Mouse (Mus musculus): Measurements from ENCODE around the gene Grk3. TPM values are rescaled to one million over a fixed set of nuclear protein-coding genes. Genes with fewer than 3 reads are reported as not detected.

Gene Grk3
- polyA plus RNA-seq, 1 experiment from 2014 or later, result 18.2 TPM

DNA sequence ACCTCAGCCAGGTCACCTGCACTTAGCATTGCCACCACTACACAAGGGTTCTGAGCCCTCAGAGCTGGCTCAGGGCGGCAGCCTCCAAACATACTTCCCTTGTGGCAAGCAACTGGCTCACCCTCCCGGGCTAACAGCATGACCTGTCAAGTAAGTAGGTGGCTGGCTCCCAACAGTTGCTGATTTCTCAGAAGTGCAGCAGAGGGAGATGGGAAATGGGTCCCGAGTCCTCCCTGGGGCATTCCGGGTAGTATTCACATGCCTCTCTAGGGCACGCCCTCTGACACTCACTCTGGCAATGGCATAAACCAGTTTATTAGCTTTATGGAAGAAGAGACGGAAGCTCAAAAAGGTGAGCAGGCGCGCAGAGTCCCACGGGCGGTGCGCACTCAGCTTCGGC, 74.6 kb downstream of the Grk3 start:
- Histone ChIP-seq H3K27ac (ENCODE audit: low read length) (no peak overlapping the region), H3K9ac (replicated peaks; ENCODE audit: low read depth, low read length) (no peak overlapping the region), H3K4me1 (ENCODE audit: control insufficient read depth, insufficient read depth, low read length) (no peaks in the 10 kb centered on the region), H3K4me3 (ENCODE audit: low read depth, low read length) (no peak overlapping the region), H3K27me3 (ENCODE audit: control insufficient read depth, insufficient read depth, low read length) (no peaks in the 10 kb centered on the region), H3K4me2 (replicated peaks; ENCODE audit: low read depth, low read length) (no peak overlapping the region), H3K36me3 (ENCODE audit: control insufficient read depth, insufficient read depth, low read length) (no peaks in the 10 kb centered on the region; the same call in 1 of the 2 replicates), H3K9me3 (ENCODE audit: control insufficient read depth, low read depth, low read length) (no peaks in the 10 kb centered on the region)
- WGBS, result 90% methylated on average over 12 of the region's 12 CpGs
- no peak for ATAC-seq (ENCODE audit: insufficient number of reproducible peaks, insufficient read depth, low FRiP score, low read depth)

DNA sequence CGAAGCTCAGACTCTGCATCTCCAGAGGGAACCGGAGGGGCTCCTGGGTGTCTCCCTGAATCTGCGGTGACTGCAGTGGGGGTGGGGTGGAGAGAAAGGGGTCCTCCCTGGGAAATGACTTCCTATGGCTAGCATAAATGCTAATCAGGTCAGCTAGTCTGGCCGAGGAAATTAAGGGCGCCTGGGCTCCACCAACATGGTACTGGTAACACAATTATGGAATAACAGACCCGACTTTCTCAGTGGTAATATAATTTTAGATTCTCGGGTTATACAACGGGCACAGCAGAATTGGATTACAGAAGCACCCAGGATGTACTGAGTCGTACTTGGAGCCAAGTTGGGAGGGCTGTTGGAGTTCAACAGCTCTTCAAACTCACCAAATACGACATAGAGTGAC, 79.0 kb downstream of the Grk3 start:
- Histone ChIP-seq H3K4me2 (replicated peaks; ENCODE audit: low read depth, low read length) (no peak overlapping the region), H3K27ac (ENCODE audit: low read length) (no peak overlapping the region), H3K27me3 (ENCODE audit: control insufficient read depth, insufficient read depth, low read length) (no peaks in the 10 kb centered on the region), H3K4me1 (ENCODE audit: control insufficient read depth, insufficient read depth, low read length) (0 out of 2 replicates have a peak, but pooled peaks cover 3% of the 10 kb centered on the region), H3K9me3 (ENCODE audit: control insufficient read depth, low read depth, low read length) (no peaks in the 10 kb centered on the region), H3K4me3 (ENCODE audit: low read depth, low read length) (no peak overlapping the region), H3K36me3 (ENCODE audit: control insufficient read depth, insufficient read depth, low read length) (no peaks in the 10 kb centered on the region; the same call in 1 of the 2 replicates), H3K9ac (replicated peaks; ENCODE audit: low read depth, low read length) (no peak overlapping the region)
- WGBS, result 80% methylated on average over 10 of the region's 10 CpGs
- no peak for ATAC-seq (ENCODE audit: insufficient number of reproducible peaks, insufficient read depth, low FRiP score, low read depth)

DNA sequence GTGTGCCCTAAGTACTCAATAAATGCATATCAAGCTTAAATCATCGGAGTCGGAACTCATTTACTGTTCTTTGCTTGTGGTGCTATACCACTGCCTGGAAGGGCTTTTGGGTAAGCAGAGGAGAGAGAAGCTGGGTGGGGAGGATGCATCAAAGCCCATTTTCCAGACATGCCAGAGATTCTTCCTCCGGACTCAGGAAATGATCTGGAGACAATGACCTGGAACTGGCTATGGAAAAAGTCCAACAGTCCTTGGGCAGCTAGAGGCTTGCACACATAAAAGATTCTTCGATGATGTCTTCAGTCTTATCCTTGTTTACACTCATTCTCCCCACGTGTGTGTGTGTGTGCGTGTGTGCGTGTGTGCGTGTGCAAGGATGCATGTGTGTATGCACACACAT, 80.2 kb downstream of the Grk3 start:
- 93% methylated on average over 8 of the region's 8 CpGs for WGBS
- no peak overlapping the region for H3K9ac ChIP-seq (replicated peaks; ENCODE audit: low read depth, low read length)
- H3K9me3 ChIP-seq (ENCODE audit: control insufficient read depth, low read depth, low read length), result no peaks in the 10 kb centered on the region
- no peak for ATAC-seq (ENCODE audit: insufficient number of reproducible peaks, insufficient read depth, low FRiP score, low read depth)
- H3K4me3 ChIP-seq (ENCODE audit: low read depth, low read length), result no peak overlapping the region
- H3K36me3 ChIP-seq (ENCODE audit: control insufficient read depth, insufficient read depth, low read length), result no peaks in the 10 kb centered on the region; the same call in 1 of the 2 replicates
- H3K27me3 ChIP-seq (ENCODE audit: control insufficient read depth, insufficient read depth, low read length), result no peaks in the 10 kb centered on the region
- H3K4me2 ChIP-seq (replicated peaks; ENCODE audit: low read depth, low read length), result no peak overlapping the region
- H3K4me1 ChIP-seq (ENCODE audit: control insufficient read depth, insufficient read depth, low read length), result 0 out of 2 replicates have a peak, but pooled peaks cover 3% of the 10 kb centered on the region
- no peak overlapping the region for H3K27ac ChIP-seq (ENCODE audit: low read length)

DNA sequence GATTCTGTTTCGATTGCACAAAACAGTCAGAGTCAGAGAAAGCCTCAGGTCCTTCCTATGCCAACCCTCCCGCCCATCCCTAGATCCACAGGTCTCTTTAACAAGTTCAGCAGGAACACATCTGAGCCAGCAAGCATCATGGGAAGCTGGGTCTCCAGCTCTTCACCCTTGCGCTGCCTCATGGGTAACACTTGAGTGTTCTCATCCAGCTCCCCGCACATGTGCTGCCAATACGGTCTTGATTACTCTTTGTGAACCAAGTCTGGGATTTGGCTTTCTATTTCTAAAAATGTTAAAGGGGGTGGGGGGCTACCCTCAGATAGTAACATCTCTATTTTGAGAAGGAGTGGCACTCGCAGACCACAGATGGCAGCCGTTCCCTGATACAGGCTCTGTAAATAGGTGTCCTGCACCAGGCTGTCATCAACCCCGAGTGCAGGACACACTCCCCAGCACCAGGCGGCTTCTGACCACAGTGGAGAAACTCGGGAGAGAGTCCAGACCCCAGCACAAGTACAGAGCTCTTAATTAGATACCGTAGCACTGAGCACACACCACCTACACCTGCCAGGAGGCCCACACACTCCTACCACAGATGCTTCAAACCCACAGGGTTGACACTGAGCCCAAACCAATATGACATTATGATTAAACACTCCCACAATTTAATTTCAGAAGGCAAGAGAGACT, 82.6 kb downstream of the Grk3 start:
- Histone ChIP-seq H3K9me3 (ENCODE audit: control insufficient read depth, low read depth, low read length) (no peaks in the 10 kb centered on the region), H3K4me1 (ENCODE audit: control insufficient read depth, insufficient read depth, low read length) (peaks cover 10% of the 10 kb centered on the region; the same call in 1 of the 2 replicates), H3K36me3 (ENCODE audit: control insufficient read depth, insufficient read depth, low read length) (no peaks in the 10 kb centered on the region; the same call in 1 of the 2 replicates), H3K4me2 (replicated peaks; ENCODE audit: low read depth, low read length) (no peak overlapping the region), H3K27ac (ENCODE audit: low read length) (no peak overlapping the region), H3K4me3 (ENCODE audit: low read depth, low read length) (no peak overlapping the region), H3K9ac (replicated peaks; ENCODE audit: low read depth, low read length) (no peak overlapping the region), H3K27me3 (ENCODE audit: control insufficient read depth, insufficient read depth, low read length) (no peaks in the 10 kb centered on the region)
- no peak for ATAC-seq (ENCODE audit: insufficient number of reproducible peaks, insufficient read depth, low FRiP score, low read depth)
- WGBS, result 78% methylated on average over 11 of the region's 11 CpGs

DNA sequence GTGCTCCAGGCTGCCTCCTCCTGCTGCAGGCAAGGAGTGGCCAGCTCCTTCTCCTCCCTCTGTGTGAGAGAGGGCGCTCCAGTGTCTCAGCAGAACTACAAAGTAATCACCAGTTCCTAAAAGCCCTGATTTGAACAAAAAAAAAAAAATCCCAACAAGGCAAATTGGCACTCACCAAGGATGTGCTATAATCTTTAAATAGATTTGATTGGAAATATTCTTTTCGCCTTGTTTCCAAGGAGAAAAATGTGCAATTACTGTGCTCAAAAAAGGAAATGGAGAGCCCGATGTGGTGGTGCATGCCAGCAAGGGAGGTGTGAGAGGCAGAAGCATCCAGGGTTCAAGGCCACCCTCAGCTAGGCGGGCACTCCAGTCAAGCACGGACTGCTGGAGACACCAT, 83.7 kb downstream of the Grk3 start:
- WGBS, result 91% methylated on average over 5 of the region's 5 CpGs
- H3K4me2 ChIP-seq (replicated peaks; ENCODE audit: low read depth, low read length), result no peak overlapping the region
- no peak for ATAC-seq (ENCODE audit: insufficient number of reproducible peaks, insufficient read depth, low FRiP score, low read depth)
- peaks cover 16% of the 10 kb centered on the region; the same call in 1 of the 2 replicates for H3K4me1 ChIP-seq (ENCODE audit: control insufficient read depth, insufficient read depth, low read length)
- H3K9me3 ChIP-seq (ENCODE audit: control insufficient read depth, low read depth, low read length), result no peaks in the 10 kb centered on the region
- H3K4me3 ChIP-seq (ENCODE audit: low read depth, low read length), result no peak overlapping the region
- H3K27ac ChIP-seq (ENCODE audit: low read length), result no peak overlapping the region
- H3K9ac ChIP-seq (replicated peaks; ENCODE audit: low read depth, low read length), result no peak overlapping the region
- H3K27me3 ChIP-seq (ENCODE audit: control insufficient read depth, insufficient read depth, low read length), result no peaks in the 10 kb centered on the region
- H3K36me3 ChIP-seq (ENCODE audit: control insufficient read depth, insufficient read depth, low read length), result no peaks in the 10 kb centered on the region; the same call in 1 of the 2 replicates

DNA sequence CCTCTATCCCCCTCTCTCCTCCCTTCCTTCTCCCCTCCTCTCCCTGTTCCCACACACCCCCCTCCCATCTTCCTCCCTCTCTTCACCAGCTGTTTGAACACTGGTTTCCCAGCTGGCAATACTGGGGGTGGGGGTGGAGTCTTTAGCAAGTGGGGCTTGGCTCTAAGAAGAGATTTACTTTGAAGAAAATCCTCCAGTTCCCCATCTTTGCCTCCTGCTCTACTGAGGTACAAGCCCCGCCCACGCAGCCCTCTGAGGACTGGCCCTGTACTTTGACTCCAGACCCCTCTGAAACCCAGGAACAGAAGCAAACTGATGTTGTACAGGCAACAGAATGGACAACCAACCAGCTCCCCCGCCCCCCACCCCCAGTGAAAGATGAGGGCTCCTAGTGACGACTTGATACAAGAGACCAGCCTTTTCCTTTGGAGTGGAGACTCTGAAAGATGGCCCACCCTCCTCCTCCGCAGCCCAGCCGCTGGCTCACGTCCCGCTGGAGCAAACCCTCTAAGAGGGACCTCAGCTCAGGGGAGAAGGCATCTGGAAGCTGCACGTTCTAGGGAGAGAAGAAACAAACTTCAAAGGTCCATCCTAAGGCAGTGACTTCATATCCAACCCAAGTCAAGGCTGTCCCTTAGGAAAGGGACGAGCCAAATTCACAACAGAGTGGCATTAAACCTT, 87.2 kb downstream of the Grk3 start:
- Histone ChIP-seq H3K9me3 (ENCODE audit: control insufficient read depth, low read depth, low read length) (no peaks in the 10 kb centered on the region), H3K9ac (replicated peaks; ENCODE audit: low read depth, low read length) (no peak overlapping the region), H3K4me3 (ENCODE audit: low read depth, low read length) (no peak overlapping the region), H3K4me1 (ENCODE audit: control insufficient read depth, insufficient read depth, low read length) (peaks cover 13% of the 10 kb centered on the region; the same call in 1 of the 2 replicates), H3K4me2 (replicated peaks; ENCODE audit: low read depth, low read length) (no peak overlapping the region), H3K27me3 (ENCODE audit: control insufficient read depth, insufficient read depth, low read length) (no peaks in the 10 kb centered on the region), H3K36me3 (ENCODE audit: control insufficient read depth, insufficient read depth, low read length) (no peaks in the 10 kb centered on the region; the same call in 1 of the 2 replicates), H3K27ac (ENCODE audit: low read length) (peak overlapping the region; percentile 69; the same call in 1 of the 2 replicates)
- WGBS, result 26% methylated on average over 10 of the region's 10 CpGs
- peak; percentile 64 for ATAC-seq (ENCODE audit: insufficient number of reproducible peaks, insufficient read depth, low FRiP score, low read depth)

DNA sequence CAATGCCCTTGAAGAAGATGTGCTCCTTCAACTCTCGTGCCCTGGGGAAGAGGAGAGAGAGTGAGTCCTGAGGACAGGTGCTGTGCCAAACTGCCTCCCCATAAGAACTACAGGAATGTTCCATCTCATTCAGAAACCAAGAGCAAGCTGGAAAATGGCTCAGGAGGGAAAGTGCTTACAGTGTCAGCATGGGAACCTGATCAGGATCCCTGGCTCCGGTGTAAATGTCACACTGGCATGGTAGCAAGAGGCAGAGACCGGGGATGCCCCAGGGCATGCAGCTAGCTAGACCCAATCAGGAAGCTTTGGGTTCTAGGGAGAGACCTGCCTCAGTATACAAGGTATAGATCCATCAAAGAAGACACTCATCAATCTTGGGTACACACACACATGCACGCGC, 90.2 kb downstream of the Grk3 start:
- no peak for ATAC-seq (ENCODE audit: insufficient number of reproducible peaks, insufficient read depth, low FRiP score, low read depth)
- Histone ChIP-seq H3K4me3 (ENCODE audit: low read depth, low read length) (no peak overlapping the region), H3K9ac (replicated peaks; ENCODE audit: low read depth, low read length) (no peak overlapping the region), H3K9me3 (ENCODE audit: control insufficient read depth, low read depth, low read length) (no peaks in the 10 kb centered on the region), H3K27ac (ENCODE audit: low read length) (no peak overlapping the region), H3K27me3 (ENCODE audit: control insufficient read depth, insufficient read depth, low read length) (no peaks in the 10 kb centered on the region), H3K4me2 (replicated peaks; ENCODE audit: low read depth, low read length) (no peak overlapping the region), H3K4me1 (ENCODE audit: control insufficient read depth, insufficient read depth, low read length) (peaks cover 13% of the 10 kb centered on the region; the same call in 1 of the 2 replicates), H3K36me3 (ENCODE audit: control insufficient read depth, insufficient read depth, low read length) (no peaks in the 10 kb centered on the region; the same call in 1 of the 2 replicates)
- WGBS, result 92% methylated on average over 5 of the region's 5 CpGs

DNA sequence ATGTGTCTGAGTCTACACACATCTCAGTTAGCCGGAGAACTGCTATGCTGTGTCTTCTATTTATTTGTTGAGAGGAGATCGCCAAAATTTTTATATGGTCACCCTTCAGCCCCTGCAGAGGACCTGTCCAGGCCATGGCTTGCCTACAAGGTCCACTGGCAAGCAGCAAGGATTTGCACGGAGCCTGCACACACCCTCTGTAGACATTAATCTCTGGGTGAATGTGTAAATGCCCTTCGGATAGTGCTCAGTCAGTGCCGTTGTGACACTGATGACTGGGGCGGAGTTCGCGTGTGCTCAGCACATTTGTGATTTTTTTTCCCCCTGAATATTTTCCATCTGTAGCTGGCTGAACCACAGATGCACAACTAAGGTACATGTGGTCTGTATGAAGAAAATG, 90.8 kb downstream of the Grk3 start:
- Histone ChIP-seq H3K27ac (ENCODE audit: low read length) (no peak overlapping the region), H3K4me2 (replicated peaks; ENCODE audit: low read depth, low read length) (no peak overlapping the region), H3K4me3 (ENCODE audit: low read depth, low read length) (no peak overlapping the region), H3K9me3 (ENCODE audit: control insufficient read depth, low read depth, low read length) (no peaks in the 10 kb centered on the region), H3K27me3 (ENCODE audit: control insufficient read depth, insufficient read depth, low read length) (no peaks in the 10 kb centered on the region), H3K36me3 (ENCODE audit: control insufficient read depth, insufficient read depth, low read length) (peaks cover 4% of the 10 kb centered on the region; the same call in 1 of the 2 replicates), H3K9ac (replicated peaks; ENCODE audit: low read depth, low read length) (no peak overlapping the region), H3K4me1 (ENCODE audit: control insufficient read depth, insufficient read depth, low read length) (peaks cover 13% of the 10 kb centered on the region; the same call in 1 of the 2 replicates)
- ATAC-seq (ENCODE audit: insufficient number of reproducible peaks, insufficient read depth, low FRiP score, low read depth), result no peak
- 78% methylated on average over 8 of the region's 8 CpGs for WGBS

Data from stomach, embryonic 14.5 days (tissue).